Mouse (Mus musculus) hindbrain, embryonic 12.5 days (tissue): ENCODE data around the gene Sys1. TPM values are rescaled to one million over a fixed set of nuclear protein-coding genes. Genes with fewer than 3 reads are reported as not detected.

Experiments
- ATAC-seq: fragments of 200-750 bp; cut with Nextera tagmentation; 2 replicates; pipeline ENCODE4 v1.8.0; 2017; ENCODE audit warnings: moderate TSS enrichment; ENCODE audit not compliant: low FRiP score
- H3K27ac ChIP-seq: fragments of 300-500 bp; sonication (generic); 2 replicates; pipeline ENCODE4 v1.5.1; 2016; ENCODE audit warnings: mild to moderate bottlenecking
- H3K27me3 ChIP-seq: fragments of 300-500 bp; sonication (generic); 2 replicates; pipeline ENCODE4 v1.6.1; 2016; ENCODE audit warnings: mild to moderate bottlenecking
- H3K36me3 ChIP-seq: fragments of 300-500 bp; sonication (generic); 2 replicates; pipeline ENCODE4 v1.6.1; 2016; ENCODE audit warnings: mild to moderate bottlenecking
- H3K4me1 ChIP-seq: fragments of 300-500 bp; sonication (generic); 2 replicates; pipeline ENCODE4 v1.6.1; 2016
- H3K4me2 ChIP-seq: fragments of 300-500 bp; sonication (generic); replicated peaks from 2 replicates; pipeline ENCODE4 v1.6.1; 2016; ENCODE audit warnings: mild to moderate bottlenecking
- H3K4me3 ChIP-seq: fragments of 300-500 bp; sonication (generic); 2 replicates; pipeline ENCODE4 v1.5.1; 2016; ENCODE audit warnings: mild to moderate bottlenecking
- H3K9ac ChIP-seq: fragments of 300-500 bp; sonication (generic); 2 replicates; pipeline ENCODE4 v1.6.1; 2016; ENCODE audit warnings: mild to moderate bottlenecking, moderate library complexity
- H3K9me3 ChIP-seq: fragments of 300-500 bp; sonication (generic); replicated peaks from 2 replicates; pipeline ENCODE4 v1.6.1; 2016; ENCODE audit warnings: mild to moderate bottlenecking
- WGBS: fragments of 180-500 bp; shearing (Covaris S2); methylation state at CpG from one replicate; pipeline ENCODE4 v1.1.7; 2016; 5-methylcytosine and 5-hydroxymethylcytosine counted together
- polyA plus RNA-seq: library from polyadenylated mRNA; unstranded; fragments of >200 nt; fragmentation: Nextera tagmentation; extraction: Ambion mirVana; gene quantifications from 2 replicates; pipeline ENCODE4 v1.2.1, GENCODE M21; 2016

Sys1 gene
- polyA plus RNA-seq, 1 experiment from 2014 or later, result 71.5 TPM

GRCm38 (mm10) chr2:164436215-164436913, 20.4 kb upstream of the Sys1 start:
- H3K27me3 ChIP-seq, result peaks cover 10% of the 10 kb centered on the region
- H3K36me3 ChIP-seq, result no peaks in the 10 kb centered on the region
- H3K9ac ChIP-seq, result no peak overlapping the region
- peaks cover 25% of the 10 kb centered on the region for H3K4me1 ChIP-seq
- no peak overlapping the region for H3K4me2 ChIP-seq
- H3K4me3 ChIP-seq, result no peak overlapping the region
- no peaks in the 10 kb centered on the region for H3K9me3 ChIP-seq
- WGBS, result 25% methylated on average over 8 of the region's 8 CpGs
- 0 out of 2 replicates have a peak overlapping the region, but pooled peaks have one; percentile 48 for H3K27ac ChIP-seq
- ATAC-seq, result no peak

- H3K4me1 ChIP-seq, result peaks cover 27% of the 10 kb centered on the region
- 52% methylated on average over 3 of the region's 3 CpGs for WGBS
These were observed 19.8 kb upstream of the Sys1 start for GRCm38 (mm10) chr2:164436961-164437360.

GRCm38 (mm10) chr2:164437710-164438109, 19.1 kb upstream of the Sys1 start:
- Histone ChIP-seq H3K27me3 (peaks cover 18% of the 10 kb centered on the region), H3K27ac (no peak overlapping the region), H3K4me1 (peaks cover 28% of the 10 kb centered on the region), H3K36me3 (no peaks in the 10 kb centered on the region), H3K9ac (no peak overlapping the region), H3K9me3 (no peaks in the 10 kb centered on the region), H3K4me2 (no peak overlapping the region), H3K4me3 (no peak overlapping the region)
- WGBS, result 76% methylated on average over 6 of the region's 6 CpGs
- no peak for ATAC-seq

More at GRCm38 (mm10) chr2:164436961-164437360, 19.8 kb upstream of the Sys1 start:
- peaks cover 16% of the 10 kb centered on the region for H3K27me3 ChIP-seq
- no peak for ATAC-seq
- H3K4me3 ChIP-seq, result no peak overlapping the region
- H3K27ac ChIP-seq, result 0 out of 2 replicates have a peak overlapping the region, but pooled peaks have one; percentile 48
- no peaks in the 10 kb centered on the region for H3K36me3 ChIP-seq
- H3K9me3 ChIP-seq, result no peaks in the 10 kb centered on the region
- H3K9ac ChIP-seq, result no peak overlapping the region
- no peak overlapping the region for H3K4me2 ChIP-seq

GRCm38 (mm10) chr2:164438257-164438656, 18.5 kb upstream of the Sys1 start:
- Histone ChIP-seq H3K27me3 (peaks cover 18% of the 10 kb centered on the region), H3K4me1 (peaks cover 33% of the 10 kb centered on the region), H3K27ac (no peak overlapping the region), H3K4me2 (no peak overlapping the region), H3K9me3 (no peaks in the 10 kb centered on the region), H3K36me3 (no peaks in the 10 kb centered on the region), H3K9ac (no peak overlapping the region), H3K4me3 (no peak overlapping the region)
- WGBS, result 71% methylated on average over 8 of the region's 8 CpGs
- ATAC-seq, result no peak

DNA sequence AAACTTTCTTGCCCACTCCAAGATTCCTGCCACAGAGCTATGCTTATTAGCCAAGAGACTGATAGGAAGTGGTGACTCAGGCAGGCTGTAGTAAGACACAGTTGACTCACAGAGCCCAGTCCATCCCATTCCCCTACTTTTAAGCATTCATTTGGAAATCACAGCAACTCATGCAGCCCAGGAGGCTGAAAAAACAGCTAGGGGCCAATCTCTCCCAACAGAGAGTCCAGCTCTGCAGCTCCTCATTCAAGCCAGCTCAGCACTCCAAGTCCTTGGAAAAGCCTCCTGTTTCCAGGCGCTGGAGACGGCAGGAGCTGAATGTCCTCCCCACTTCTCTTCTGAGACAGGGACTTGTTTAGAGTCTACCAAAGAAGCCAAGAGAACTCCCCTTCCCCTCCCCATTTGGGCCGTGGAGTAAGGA, 17.8 kb upstream of the Sys1 start:
- Histone ChIP-seq H3K4me2 (no peak overlapping the region), H3K9ac (no peak overlapping the region), H3K27ac (no peak overlapping the region), H3K4me1 (peaks cover 38% of the 10 kb centered on the region), H3K36me3 (no peaks in the 10 kb centered on the region), H3K4me3 (no peak overlapping the region), H3K9me3 (no peaks in the 10 kb centered on the region), H3K27me3 (peaks cover 18% of the 10 kb centered on the region)
- 70% methylated on average over 3 of the region's 3 CpGs for WGBS
- no peak for ATAC-seq

DNA sequence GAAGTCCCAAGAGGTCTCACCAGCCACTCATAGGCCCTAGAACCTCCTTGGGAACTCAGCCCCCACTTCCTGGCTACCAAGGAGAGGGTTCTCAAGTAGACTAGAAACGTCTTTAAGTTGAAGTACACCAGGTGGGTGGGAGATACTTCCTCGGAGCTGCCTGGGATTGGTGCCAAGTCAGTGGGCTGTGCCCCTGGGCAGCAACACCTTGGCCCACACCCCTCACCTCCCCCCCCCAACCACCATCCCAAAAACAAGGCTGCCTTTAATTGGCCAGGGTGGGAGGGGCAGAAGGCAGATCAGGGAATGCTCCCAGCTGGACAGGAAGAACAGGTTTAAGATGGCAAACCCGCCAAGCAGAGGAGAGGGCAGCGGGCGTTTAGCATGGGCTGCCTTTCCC, 16.4 kb upstream of the Sys1 start:
- H3K27me3 ChIP-seq, result peaks cover 14% of the 10 kb centered on the region
- H3K9ac ChIP-seq, result no peak overlapping the region
- 82% methylated on average over 5 of the region's 5 CpGs for WGBS
- peaks cover 38% of the 10 kb centered on the region for H3K4me1 ChIP-seq
- H3K27ac ChIP-seq, result no peak overlapping the region
- H3K4me2 ChIP-seq, result no peak overlapping the region
- H3K36me3 ChIP-seq, result no peaks in the 10 kb centered on the region
- H3K4me3 ChIP-seq, result no peak overlapping the region
- no peak for ATAC-seq
- H3K9me3 ChIP-seq, result no peaks in the 10 kb centered on the region

DNA sequence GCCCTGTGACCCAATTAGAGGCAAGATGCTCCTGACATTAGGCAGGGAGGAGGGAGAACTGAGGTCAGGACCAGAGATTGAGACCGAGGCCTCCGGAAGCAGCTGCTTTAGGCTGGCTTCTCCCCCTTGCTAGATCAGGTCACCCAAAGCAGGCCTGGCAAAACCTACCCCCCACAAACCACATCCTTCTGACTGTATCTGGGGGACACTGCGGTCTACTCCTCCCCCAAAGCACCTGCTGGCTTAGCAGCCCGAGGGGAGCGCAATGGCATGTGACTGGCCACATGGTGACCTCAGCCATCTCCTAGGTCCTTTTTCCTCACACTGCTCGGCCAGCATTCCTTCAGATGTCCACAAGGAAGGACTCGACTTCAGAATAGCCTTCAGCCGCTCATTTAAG, 15.6 kb upstream of the Sys1 start:
- peaks cover 35% of the 10 kb centered on the region for H3K4me1 ChIP-seq
- no peaks in the 10 kb centered on the region for H3K36me3 ChIP-seq
- H3K27ac ChIP-seq, result no peak overlapping the region
- H3K4me2 ChIP-seq, result peak overlapping the region; percentile 91; the same call in 1 of the 2 replicates
- 38% methylated on average over 8 of the region's 8 CpGs for WGBS
- H3K9me3 ChIP-seq, result no peaks in the 10 kb centered on the region
- peaks cover 14% of the 10 kb centered on the region for H3K27me3 ChIP-seq
- ATAC-seq, result no peak
- H3K9ac ChIP-seq, result no peak overlapping the region
- no peak overlapping the region for H3K4me3 ChIP-seq

- H3K4me1 ChIP-seq, result peaks cover 35% of the 10 kb centered on the region
- 0 out of 2 replicates have a peak overlapping the region, but pooled peaks have one; percentile 50 for H3K4me3 ChIP-seq
- no peaks in the 10 kb centered on the region for H3K9me3 ChIP-seq
- H3K27me3 ChIP-seq, result peaks cover 14% of the 10 kb centered on the region
- H3K9ac ChIP-seq, result no peak overlapping the region
- no peak overlapping the region for H3K27ac ChIP-seq
- no peaks in the 10 kb centered on the region for H3K36me3 ChIP-seq
- WGBS, result 24% methylated on average over 7 of the region's 7 CpGs
- no peak for ATAC-seq
- peak overlapping the region; percentile 91 for H3K4me2 ChIP-seq
These were observed 15.0 kb upstream of the Sys1 start for GRCm38 (mm10) chr2:164441731-164442130.

GRCm38 (mm10) chr2:164442315-164443050, 14.3 kb upstream of the Sys1 start:
- ATAC-seq, result peak; percentile 32; the same call in 1 of the 2 replicates
- Histone ChIP-seq H3K27ac (no peak overlapping the region), H3K9ac (peak overlapping the region; percentile 68), H3K36me3 (no peaks in the 10 kb centered on the region), H3K4me2 (peak overlapping the region; percentile 91), H3K4me3 (peak overlapping the region; percentile 50), H3K9me3 (no peaks in the 10 kb centered on the region), H3K4me1 (peaks cover 31% of the 10 kb centered on the region), H3K27me3 (peaks cover 14% of the 10 kb centered on the region)
- whole genome bisulfite sequencing, result 3% methylated on average over 29 of the region's 29 CpGs

GRCm38 (mm10) chr2:164443051-164443437, 13.7 kb upstream of the Sys1 start:
- Histone ChIP-seq H3K4me2 (peak overlapping the region; percentile 91), H3K36me3 (no peaks in the 10 kb centered on the region), H3K9ac (peak overlapping the region; percentile 68), H3K4me1 (peaks cover 31% of the 10 kb centered on the region), H3K27ac (no peak overlapping the region), H3K9me3 (no peaks in the 10 kb centered on the region), H3K27me3 (peaks cover 14% of the 10 kb centered on the region), H3K4me3 (peak overlapping the region; percentile 50)
- under 1% methylated on average over 26 of the region's 26 CpGs for WGBS
- peak; percentile 87 for ATAC-seq

- peak within 1 kb of the TSS; percentile 50 for H3K4me3 ChIP-seq
- H3K4me2 ChIP-seq, result peak within 1 kb of the TSS; percentile 91
- no peaks in the 10 kb centered on the region for H3K9me3 ChIP-seq
- WGBS, result 6% methylated on average over 18 of the region's 18 CpGs
- H3K9ac ChIP-seq, result peak within 1 kb of the TSS; percentile 68
- peaks cover 14% of the 10 kb centered on the region for H3K27me3 ChIP-seq
- no peaks in the 10 kb centered on the region for H3K36me3 ChIP-seq
- peak; percentile 38; the same call in 1 of the 2 replicates for ATAC-seq
- H3K27ac ChIP-seq, result no peak within 1 kb of the TSS
- peaks cover 31% of the 10 kb centered on the region for H3K4me1 ChIP-seq
These were observed 13.2 kb upstream of the Sys1 start, which contains the start of gene Sdc4 for GRCm38 (mm10) chr2:164443460-164444000. Sdc4 (minus strand) TSS chr2:164443887.

DNA sequence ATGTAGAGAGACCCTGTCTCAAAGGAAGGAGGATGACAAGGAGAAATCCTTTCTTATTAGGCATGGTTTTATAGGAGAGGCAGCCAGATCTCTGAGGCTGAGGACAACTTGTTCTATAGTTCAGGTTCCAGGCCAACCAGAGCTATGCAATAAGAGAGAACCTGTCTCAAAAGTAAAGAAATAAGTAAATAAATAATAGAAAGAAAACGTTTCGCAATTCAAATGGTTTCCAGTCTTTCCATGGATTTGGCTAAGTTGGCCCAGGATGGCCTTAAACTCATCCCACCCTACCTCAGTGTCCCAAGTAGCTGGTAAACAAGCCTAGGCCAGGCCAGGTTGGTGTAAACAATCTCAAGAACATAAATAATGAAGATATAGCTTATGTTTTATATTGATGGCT, 12.1 kb upstream of the Sys1 start:
- Histone ChIP-seq H3K9me3 (no peaks in the 10 kb centered on the region), H3K4me1 (peaks cover 31% of the 10 kb centered on the region), H3K4me3 (no peak overlapping the region), H3K9ac (no peak overlapping the region), H3K36me3 (no peaks in the 10 kb centered on the region), H3K27me3 (peaks cover 14% of the 10 kb centered on the region), H3K27ac (no peak overlapping the region), H3K4me2 (no peak overlapping the region)
- 89% methylated on average over 2 of the region's 2 CpGs for WGBS
- no peak for ATAC-seq
